ENCODE assay signal across 23 mouse cellular contexts in genomic region chr3:88944109-88944508, GRCm38 (mm10). TPM values are rescaled to one million over a fixed set of nuclear protein-coding genes. Genes with fewer than 3 reads are reported as not detected.
DNase-seq lines count a peak whose midpoint lies in the region; ATAC-seq and TF ChIP-seq lines count a peak whose summit lies in the region.
"Had no signal": no experiment of that assay in that cellular context is flagged by ENCODE, and none has a peak within 500 bp of the region (broad histone marks: within the 10 kb centered on the region; RNA-seq: fewer than 3 reads in every experiment).

No protein-coding gene starts in this region.

- ATAC-seq in kidney, embryonic 14.5 days (ENCODE audit: low FRiP score, low TSS enrichment): 0 out of 2 replicates have a peak, but pooled peaks have one; percentile 34
- ATAC-seq in kidney, embryonic 15.5 days (replicated peaks; ENCODE audit: low FRiP score): no peak
- peak; percentile 51; the same call in 1 of the 2 replicates for ATAC-seq in liver, embryonic 13.5 days (ENCODE audit: low read depth)
- ATAC-seq in liver, embryonic 12.5 days: no peak; the same call in 1 of the 2 replicates
- ATAC-seq: activated CD4-positive, CD25-positive, alpha-beta regulatory T cell, adult 4 months; CD4-positive, CD25-positive, alpha-beta regulatory T cell, adult 4 months; Patski had no signal

- H3K36me3 ChIP-seq in heart, embryonic 10.5 days: peaks cover 28% of the 10 kb centered on the region
- H3K36me3 ChIP-seq in kidney, embryonic 14.5 days (ENCODE audit: control insufficient read depth, insufficient read depth, low read length): peaks cover 29% of the 10 kb centered on the region
- H3K36me3 ChIP-seq in kidney, embryonic 15.5 days: peaks cover 33% of the 10 kb centered on the region
- peaks cover 26% of the 10 kb centered on the region for H3K36me3 ChIP-seq in liver, embryonic 13.5 days
- peaks cover 32% of the 10 kb centered on the region for H3K36me3 ChIP-seq in liver, embryonic 12.5 days
- H3K36me3 ChIP-seq in MEL (ENCODE audit: control insufficient read depth in 1 of 2, insufficient read depth in 2 of 2, low read length in 2 of 2): peaks cover 10 to 21% of the 10 kb centered on the region in 2 experiments

- H3K9me3 ChIP-seq in heart, embryonic 10.5 days: no peaks in the 10 kb centered on the region
- no peaks in the 10 kb centered on the region for H3K9me3 ChIP-seq in kidney, embryonic 14.5 days (ENCODE audit: control insufficient read depth, low read length)
- H3K9me3 ChIP-seq in kidney, embryonic 15.5 days (replicated peaks): no peaks in the 10 kb centered on the region
- no peaks in the 10 kb centered on the region for H3K9me3 ChIP-seq in liver, embryonic 13.5 days (replicated peaks)
- no peaks in the 10 kb centered on the region for H3K9me3 ChIP-seq in liver, embryonic 12.5 days (replicated peaks)
- H3K9me3 ChIP-seq in MEL (replicated peaks; ENCODE audit: insufficient read depth, low read length): no peaks in the 10 kb centered on the region
- H3K9me3 ChIP-seq: G1E had no signal

- no peak overlapping the region for H3K27ac ChIP-seq in heart, embryonic 10.5 days
- no peak overlapping the region for H3K27ac ChIP-seq in kidney, embryonic 14.5 days (ENCODE audit: low read depth, low read length)
- no peak overlapping the region for H3K27ac ChIP-seq in kidney, embryonic 15.5 days
- no peak overlapping the region for H3K27ac ChIP-seq in liver, embryonic 13.5 days
- no peak overlapping the region for H3K27ac ChIP-seq in liver, embryonic 12.5 days
- no peak overlapping the region for H3K27ac ChIP-seq in MEL (ENCODE audit: control insufficient read depth, low read depth, low read length)

- intact Hi-C loops in left cerebral cortex, postnatal 14 days (cut with DNase I): loop anchor here (10.0 kb wide), 1 partner anchor 201 kb away; no protein-coding TSS in a partner anchor

- no peak for TF ChIP-seq POLR2A in MEL (IDR thresholded peaks at IDR 0.05; ENCODE audit: control insufficient read depth in 1 of 2, insufficient read depth in 1 of 2, low read depth in 1 of 2, low read length in 2 of 2, poor library complexity in 1 of 2)

- H3K9ac ChIP-seq in kidney, embryonic 14.5 days (ENCODE audit: low read depth, low read length): no peak overlapping the region
- no peak overlapping the region for H3K9ac ChIP-seq in kidney, embryonic 15.5 days
- no peak overlapping the region for H3K9ac ChIP-seq in liver, embryonic 13.5 days
- no peak overlapping the region for H3K9ac ChIP-seq in liver, embryonic 12.5 days
- H3K9ac ChIP-seq in MEL (ENCODE audit: control insufficient read depth, low read depth, low read length, poor library complexity, severe bottlenecking): no peak overlapping the region

- no peaks in the 10 kb centered on the region for H3K27me3 ChIP-seq in heart, embryonic 10.5 days (ENCODE audit: insufficient read depth, poor library complexity, severe bottlenecking)
- no peaks in the 10 kb centered on the region for H3K27me3 ChIP-seq in kidney, embryonic 14.5 days (ENCODE audit: control insufficient read depth, insufficient read depth, low read length)
- H3K27me3 ChIP-seq in kidney, embryonic 15.5 days: no peaks in the 10 kb centered on the region
- no peaks in the 10 kb centered on the region for H3K27me3 ChIP-seq in liver, embryonic 13.5 days
- no peaks in the 10 kb centered on the region for H3K27me3 ChIP-seq in liver, embryonic 12.5 days (replicated peaks)
- H3K27me3 ChIP-seq in MEL (ENCODE audit: control insufficient read depth in 1 of 2, insufficient read depth in 2 of 2, low read length in 2 of 2): no peaks in the 10 kb centered on the region
- H3K27me3 ChIP-seq: CH12.LX, Patski had no signal

- no peak overlapping the region for H3K4me3 ChIP-seq in heart, embryonic 10.5 days
- no peak overlapping the region for H3K4me3 ChIP-seq in kidney, embryonic 14.5 days (ENCODE audit: low read length)
- no peak overlapping the region for H3K4me3 ChIP-seq in kidney, embryonic 15.5 days (replicated peaks)
- no peak overlapping the region for H3K4me3 ChIP-seq in liver, embryonic 13.5 days (replicated peaks)
- no peak overlapping the region for H3K4me3 ChIP-seq in liver, embryonic 12.5 days
- no peak overlapping the region for H3K4me3 ChIP-seq in MEL (ENCODE audit: control insufficient read depth in 1 of 2, insufficient read depth in 1 of 2, low read depth in 2 of 2, low read length in 2 of 2)

- peaks cover 12% of the 10 kb centered on the region for H3K4me1 ChIP-seq in heart, embryonic 10.5 days
- H3K4me1 ChIP-seq in kidney, embryonic 14.5 days (ENCODE audit: control insufficient read depth, insufficient read depth, low read length): peaks cover 15% of the 10 kb centered on the region
- H3K4me1 ChIP-seq in kidney, embryonic 15.5 days: peaks cover 16% of the 10 kb centered on the region
- peaks cover 48% of the 10 kb centered on the region for H3K4me1 ChIP-seq in liver, embryonic 13.5 days (replicated peaks)
- peaks cover 42% of the 10 kb centered on the region for H3K4me1 ChIP-seq in liver, embryonic 12.5 days
- peaks cover 10 to 15% of the 10 kb centered on the region in 2 experiments; a peak in 3 of 4 replicates for H3K4me1 ChIP-seq in MEL (ENCODE audit: control insufficient read depth in 1 of 2, insufficient read depth in 2 of 2, low read length in 2 of 2)

- no peak overlapping the region for H3K4me2 ChIP-seq in kidney, embryonic 14.5 days (replicated peaks; ENCODE audit: low read depth, low read length)
- no peak overlapping the region for H3K4me2 ChIP-seq in kidney, embryonic 15.5 days
- no peak overlapping the region for H3K4me2 ChIP-seq in liver, embryonic 13.5 days
- H3K4me2 ChIP-seq in liver, embryonic 12.5 days: no peak overlapping the region

- 93% methylated on average over 4 of the region's 4 CpGs for WGBS in heart, embryonic 10.5 days
- WGBS in kidney, embryonic 14.5 days: 81% methylated on average over 4 of the region's 4 CpGs
- 85% methylated on average over 4 of the region's 4 CpGs for WGBS in kidney, embryonic 15.5 days
- 44% methylated on average over 4 of the region's 4 CpGs for WGBS in liver, embryonic 13.5 days (ENCODE audit: insufficient replicate concordance)
- WGBS in liver, embryonic 12.5 days (ENCODE audit: insufficient replicate concordance): 42% methylated on average over 4 of the region's 4 CpGs

- TF ChIP-seq CTCF in MEL (IDR thresholded peaks at IDR 0.05 in 2 of 3, conservative IDR thresholded peaks at IDR 0.05 in 1 of 3; ENCODE audit: control insufficient read depth in 1 of 3, insufficient read depth in 1 of 3, low read depth in 2 of 3, low read length in 3 of 3, poor library complexity in 1 of 3, severe bottlenecking in 1 of 3): no peak

- peak; percentile 24 to 43; a peak in 1 of 4 replicates for TF ChIP-seq EP300 in MEL (IDR thresholded peaks at IDR 0.05; ENCODE audit: low read depth in 1 of 2, low read length in 2 of 2)

- peak; percentile 45 for DNase-seq in heart, adult 11 months
- DNase-seq in heart, embryonic 10.5 days (ENCODE audit: low spot score): no peak
- DNase-seq in liver, embryonic 13.5 days: no peak
- DNase-seq in MEL (ENCODE audit: low read depth, low spot score): no peak
- no peak for DNase-seq in left cerebral cortex, postnatal 14 days (ENCODE audit: low spot score in 2 of 2)
- DNase-seq: adrenal gland, adult 2 months; adrenal gland, adult 8-10 months; adrenal gland, postnatal 10 days; adrenal gland, postnatal 14 days; adrenal gland, postnatal 25 days; adrenal gland, postnatal 36 days; B cell, adult 2 months; cerebellum, adult 11 months; cerebellum, adult 11-12 months; cerebellum, adult 18-20 months had no signal

- H3K79me2 ChIP-seq in MEL (ENCODE audit: control insufficient read depth, insufficient read depth, low read length, poor library complexity): peaks cover 46% of the 10 kb centered on the region

- TF ChIP-seq RAD21 in MEL (IDR thresholded peaks at IDR 0.05; ENCODE audit: low read depth, low read length): no peak

TF ChIP-seq in MEL, 35 proteins besides CTCF, POLR2A, EP300 and RAD21 (continues in another document):
- TF ChIP-seq BHLHE40 (IDR thresholded peaks at IDR 0.05; ENCODE audit: borderline replicate concordance, low read depth, low read length): no peak

RNA-seq across cellular contexts. Expression of gene Ash1l, which starts 6.3 kb away (rescaled TPM):
- 14.1 and 14.5 TPM in 2 replicates for polyA plus RNA-seq in heart, embryonic 10.5 days (2016; fragmentation: Nextera tagmentation; extraction: Ambion mirVana)
- 20.0 and 27.2 TPM in 2 replicates for polyA plus RNA-seq in kidney, embryonic 14.5 days (2014; fragmentation: Nextera tagmentation; extraction: Ambion mirVana)
- 19.4 and 22.3 TPM in 2 replicates for polyA plus RNA-seq in kidney, embryonic 15.5 days (2015; fragmentation: Nextera tagmentation; extraction: Ambion mirVana)
- 4.7 and 5.7 TPM in 2 replicates for polyA plus RNA-seq in liver, embryonic 13.5 days (2015; fragmentation: Nextera tagmentation; extraction: Ambion mirVana)
- polyA plus RNA-seq in liver, embryonic 12.5 days (2016; fragmentation: Nextera tagmentation; extraction: Ambion mirVana): 8.0 and 8.9 TPM in 2 replicates
- 9.6 and 10.3 TPM in 2 replicates for total RNA-seq in MEL (2012; rRNA removed)
- 10 to 100 TPM; 12.8 to 22.2 TPM for polyA plus RNA-seq in MEL (2012; ENCODE audit: insufficient read depth in 1 of 2, insufficient read length in 2 of 2, low read depth in 1 of 2, low replicate concordance in 2 of 2, missing spikeins in 1 of 2)
- total RNA-seq in left cerebral cortex, postnatal 14 days (2021): 10 to 100 TPM; 64.0 to 66.9 TPM

RNA-seq across cellular contexts. Expression of gene Dap3, which starts 6.9 kb away (rescaled TPM):
- polyA plus RNA-seq in heart, embryonic 10.5 days (2016; fragmentation: Nextera tagmentation; extraction: Ambion mirVana): 148 and 158 TPM in 2 replicates
- 149 and 160 TPM in 2 replicates for polyA plus RNA-seq in kidney, embryonic 14.5 days (2014; fragmentation: Nextera tagmentation; extraction: Ambion mirVana)
- polyA plus RNA-seq in kidney, embryonic 15.5 days (2015; fragmentation: Nextera tagmentation; extraction: Ambion mirVana): 160 and 164 TPM in 2 replicates
- polyA plus RNA-seq in liver, embryonic 13.5 days (2015; fragmentation: Nextera tagmentation; extraction: Ambion mirVana): 120 and 129 TPM in 2 replicates
- 133 and 139 TPM in 2 replicates for polyA plus RNA-seq in liver, embryonic 12.5 days (2016; fragmentation: Nextera tagmentation; extraction: Ambion mirVana)
- total RNA-seq in MEL (2012; rRNA removed): 192 and 247 TPM in 2 replicates
- 100 to 1,000 TPM in 1 of 2 experiments, not detected in 1; 293 TPM for polyA plus RNA-seq in MEL (2012; ENCODE audit: insufficient read depth in 1 of 2, insufficient read length in 2 of 2, low read depth in 1 of 2, low replicate concordance in 2 of 2, missing spikeins in 1 of 2)
- total RNA-seq in left cerebral cortex, postnatal 14 days (2021): 100 to 1,000 TPM; 109 to 111 TPM

RNA-seq across cellular contexts. Expression of gene Msto1, which starts 30.3 kb away (rescaled TPM):
- polyA plus RNA-seq in heart, embryonic 10.5 days (2016; fragmentation: Nextera tagmentation; extraction: Ambion mirVana): 74.1 and 75.9 TPM in 2 replicates
- 40.9 and 63.2 TPM in 2 replicates for polyA plus RNA-seq in kidney, embryonic 14.5 days (2014; fragmentation: Nextera tagmentation; extraction: Ambion mirVana)
- 51.5 and 59.1 TPM in 2 replicates for polyA plus RNA-seq in kidney, embryonic 15.5 days (2015; fragmentation: Nextera tagmentation; extraction: Ambion mirVana)
- 19.9 and 20.2 TPM in 2 replicates for polyA plus RNA-seq in liver, embryonic 13.5 days (2015; fragmentation: Nextera tagmentation; extraction: Ambion mirVana)
- 24.3 and 26.5 TPM in 2 replicates for polyA plus RNA-seq in liver, embryonic 12.5 days (2016; fragmentation: Nextera tagmentation; extraction: Ambion mirVana)
- 70.6 and 82.6 TPM in 2 replicates for total RNA-seq in MEL (2012; rRNA removed)
- polyA plus RNA-seq in MEL (2012; ENCODE audit: insufficient read depth in 1 of 2, insufficient read length in 2 of 2, low read depth in 1 of 2, low replicate concordance in 2 of 2, missing spikeins in 1 of 2): 100 to 1,000 TPM in 1 of 2 experiments, not detected in 1; 101 TPM
- 10 to 100 TPM; 22.8 to 28.7 TPM for total RNA-seq in left cerebral cortex, postnatal 14 days (2021)

Comparison
In these comparisons a context has a peak if more than half of its experiments do, and no peak if none do; other contexts are left out.
1. ATAC-seq: peak in kidney, embryonic 14.5 days (single experiment) and liver, embryonic 13.5 days (single experiment); none in kidney, embryonic 15.5 days (single experiment) and liver, embryonic 12.5 days (single experiment).